25 mouse cellular contexts compared by ENCODE assay signal in genomic region chr2:102600516-102600915, GRCm38 (mm10). TPM values are rescaled to one million over a fixed set of nuclear protein-coding genes. Genes with fewer than 3 reads are reported as not detected.
DNase-seq lines count a peak whose midpoint lies in the region; ATAC-seq and TF ChIP-seq lines count a peak whose summit lies in the region.
"Had no signal": no experiment of that assay in that cellular context is flagged by ENCODE, and none has a peak within 500 bp of the region (broad histone marks: within the 10 kb centered on the region; RNA-seq: fewer than 3 reads in every experiment).

No protein-coding gene starts in this region.

- H3K27me3 ChIP-seq in heart, embryonic 12.5 days (replicated peaks), result peaks cover 3% of the 10 kb centered on the region
- H3K27me3 ChIP-seq in midbrain, embryonic 11.5 days (ENCODE audit: control insufficient read depth, insufficient read depth, low read length), result no peaks in the 10 kb centered on the region
- H3K27me3 ChIP-seq in midbrain, embryonic 10.5 days (ENCODE audit: low read depth, poor library complexity, severe bottlenecking), result no peaks in the 10 kb centered on the region
- H3K27me3 ChIP-seq: embryonic facial prominence, embryonic 13.5 days; embryonic facial prominence, embryonic 15.5 days; forebrain, embryonic 12.5 days had no signal

- TF ChIP-seq CTCF in left cerebral cortex, adult 2 months (IDR thresholded peaks at IDR 0.05), result no peak

- 86% methylated on average over 4 of the region's 4 CpGs for WGBS in heart, embryonic 12.5 days
- 77% methylated on average over 4 of the region's 4 CpGs for WGBS in midbrain, embryonic 11.5 days
- WGBS in midbrain, embryonic 10.5 days, result 85% methylated on average over 4 of the region's 4 CpGs

- no peaks in the 10 kb centered on the region for H3K36me3 ChIP-seq in heart, embryonic 12.5 days
- H3K36me3 ChIP-seq in midbrain, embryonic 11.5 days (ENCODE audit: control insufficient read depth, insufficient read depth, low read length), result no peaks in the 10 kb centered on the region
- H3K36me3 ChIP-seq in midbrain, embryonic 10.5 days, result no peaks in the 10 kb centered on the region
- H3K36me3 ChIP-seq: embryonic facial prominence, embryonic 13.5 days; embryonic facial prominence, embryonic 15.5 days; forebrain, embryonic 10.5 days; forebrain, embryonic 12.5 days had no signal

- no peak overlapping the region for H3K27ac ChIP-seq in heart, embryonic 12.5 days (ENCODE audit: poor library complexity, severe bottlenecking)
- H3K27ac ChIP-seq in left cerebral cortex, adult 2 months, result peak overlapping the region; percentile 50
- no peak overlapping the region for H3K27ac ChIP-seq in midbrain, embryonic 11.5 days (ENCODE audit: low read depth, low read length)
- no peak overlapping the region for H3K27ac ChIP-seq in midbrain, embryonic 10.5 days (replicated peaks)
- H3K27ac ChIP-seq: embryonic facial prominence, embryonic 13.5 days; embryonic facial prominence, embryonic 15.5 days; forebrain, embryonic 10.5 days; forebrain, embryonic 12.5 days had no signal

- no peak overlapping the region for H3K4me2 ChIP-seq in heart, embryonic 12.5 days
- no peak overlapping the region for H3K4me2 ChIP-seq in midbrain, embryonic 11.5 days
- H3K4me2 ChIP-seq: embryonic facial prominence, embryonic 13.5 days; embryonic facial prominence, embryonic 15.5 days; forebrain, embryonic 12.5 days had no signal

- DNase-seq in heart, adult 11 months, result peak; percentile 71
- no peak for DNase-seq in left cerebral cortex, adult 2 months (ENCODE audit: extremely low spot score in 1 of 2, low spot score in 2 of 2)
- no peak for DNase-seq in left cerebral cortex, adult 18-20 months (ENCODE audit: low spot score in 2 of 2)
- DNase-seq in midbrain, embryonic 11.5 days (ENCODE audit: low spot score, missing footprints), result peak; percentile 70
- DNase-seq in midbrain, embryonic 10.5 days (ENCODE audit: low spot score), result no peak
- DNase-seq: adrenal gland, adult 2 months; adrenal gland, postnatal 10 days; adrenal gland, postnatal 25 days; cerebellum, adult 11 months; cerebellum, adult 18-20 months; cerebellum, adult 8-10 months; cerebellum, adult 9-11 months; cerebellum, postnatal 25 days; embryo, embryonic 11 days had no signal

- H3K9me3 ChIP-seq in heart, embryonic 12.5 days (replicated peaks), result no peaks in the 10 kb centered on the region
- H3K9me3 ChIP-seq in midbrain, embryonic 11.5 days (ENCODE audit: control insufficient read depth, low read length), result no peaks in the 10 kb centered on the region
- H3K9me3 ChIP-seq in midbrain, embryonic 10.5 days (replicated peaks), result no peaks in the 10 kb centered on the region
- H3K9me3 ChIP-seq: embryonic facial prominence, embryonic 13.5 days; embryonic facial prominence, embryonic 15.5 days; forebrain, embryonic 10.5 days; forebrain, embryonic 12.5 days had no signal

- peaks cover 11% of the 10 kb centered on the region; the same call in 1 of the 2 replicates for H3K4me1 ChIP-seq in heart, embryonic 12.5 days (replicated peaks)
- peaks cover 2% of the 10 kb centered on the region; the same call in 1 of the 2 replicates for H3K4me1 ChIP-seq in midbrain, embryonic 11.5 days (ENCODE audit: control insufficient read depth, insufficient read depth, low read length)
- H3K4me1 ChIP-seq in midbrain, embryonic 10.5 days, result peaks cover 14% of the 10 kb centered on the region

- ATAC-seq in heart, embryonic 12.5 days (ENCODE audit: insufficient number of reproducible peaks, low FRiP score), result no peak
- ATAC-seq in midbrain, embryonic 11.5 days (ENCODE audit: low FRiP score), result no peak
- ATAC-seq: forebrain, embryonic 14.5 days; forebrain, embryonic 16.5 days had no signal

- H3K9ac ChIP-seq in heart, embryonic 12.5 days, result no peak overlapping the region
- no peak overlapping the region for H3K9ac ChIP-seq in midbrain, embryonic 11.5 days (ENCODE audit: low read length)
- H3K9ac ChIP-seq: embryonic facial prominence, embryonic 13.5 days; embryonic facial prominence, embryonic 15.5 days; forebrain, embryonic 12.5 days had no signal

- no peak overlapping the region for H3K4me3 ChIP-seq in heart, embryonic 12.5 days
- H3K4me3 ChIP-seq in left cerebral cortex, adult 2 months, result no peak overlapping the region
- H3K4me3 ChIP-seq in midbrain, embryonic 11.5 days (ENCODE audit: low read depth, low read length), result no peak overlapping the region
- H3K4me3 ChIP-seq in midbrain, embryonic 10.5 days, result no peak overlapping the region
- H3K4me3 ChIP-seq: embryonic facial prominence, embryonic 13.5 days; embryonic facial prominence, embryonic 15.5 days; erythroblast, embryonic 14.5 days; forebrain, embryonic 10.5 days; forebrain, embryonic 12.5 days had no signal

- intact Hi-C loops in left cerebral cortex, adult 2 months (cut with DNase I), result no loop called here

RNA-seq across cellular contexts. Expression of gene Pamr1, which starts 50.7 kb away (rescaled TPM):
- polyA plus RNA-seq in heart, embryonic 12.5 days (2016; fragmentation: Nextera tagmentation; extraction: Ambion mirVana), result 1.0 and 1.1 TPM in 2 replicates
- total RNA-seq in left cerebral cortex, adult 2 months (2021), result 10 to 100 TPM; 40.5 to 51.1 TPM
- 10 to 100 TPM; 42.7 to 50.1 TPM for total RNA-seq in left cerebral cortex, adult 18-20 months (2021)
- polyA plus RNA-seq in midbrain, embryonic 11.5 days (2014; fragmentation: Nextera tagmentation; extraction: Ambion mirVana), result 1.8 and 1.9 TPM in 2 replicates
- 0.39 and 1.0 TPM in 2 replicates for polyA plus RNA-seq in midbrain, embryonic 10.5 days (2016; fragmentation: Nextera tagmentation; extraction: Ambion mirVana)
- total RNA-seq: common myeloid progenitor, adult 5-6 weeks; MEL had no signal
- polyA plus RNA-seq: C2C12; erythroblast, embryonic 14.5 days had no signal

RNA-seq across cellular contexts. Expression of gene Slc1a2, which starts 57.9 kb away (rescaled TPM):
- 0.27 and 0.47 TPM in 2 replicates for polyA plus RNA-seq in heart, embryonic 12.5 days (2016; fragmentation: Nextera tagmentation; extraction: Ambion mirVana)
- total RNA-seq in left cerebral cortex, adult 2 months (2021), result 1,000 to 10,000 TPM; 1,660 to 1,742 TPM
- total RNA-seq in left cerebral cortex, adult 18-20 months (2021), result 1,000 to 10,000 TPM; 1,523 to 1,534 TPM
- 15.7 and 16.0 TPM in 2 replicates for polyA plus RNA-seq in midbrain, embryonic 11.5 days (2014; fragmentation: Nextera tagmentation; extraction: Ambion mirVana)
- polyA plus RNA-seq in midbrain, embryonic 10.5 days (2016; fragmentation: Nextera tagmentation; extraction: Ambion mirVana), result 7.9 and 11.4 TPM in 2 replicates
- total RNA-seq: common myeloid progenitor, adult 5-6 weeks; MEL had no signal
- polyA plus RNA-seq: C2C12; erythroblast, embryonic 14.5 days had no signal

Comparison
In these comparisons a context has a peak if more than half of its experiments do, and no peak if none do; other contexts are left out.
1. DNase-seq: peak in heart, adult 11 months (single experiment) and midbrain, embryonic 11.5 days (single experiment); none in left cerebral cortex, adult 2 months (0 of 2), left cerebral cortex, adult 18-20 months (0 of 2) and midbrain, embryonic 10.5 days (single experiment).